Mouse (Mus musculus) cerebellum, postnatal 36 days (tissue): ENCODE measurements around the gene Svs4.
"Not testable (repeated sequence)": the region's sequence is repeated elsewhere in the genome, so short reads cannot be mapped to it uniquely, and the experiment has no call there.

Experiments
- DNase-seq, 2 experiments: peaks; one replicate each; pipeline ENCODE4 v3.0.0; 2021 to 2022; ENCODE audit warnings: mixed read lengths in 2 of 2

Gene Svs4

DNA sequence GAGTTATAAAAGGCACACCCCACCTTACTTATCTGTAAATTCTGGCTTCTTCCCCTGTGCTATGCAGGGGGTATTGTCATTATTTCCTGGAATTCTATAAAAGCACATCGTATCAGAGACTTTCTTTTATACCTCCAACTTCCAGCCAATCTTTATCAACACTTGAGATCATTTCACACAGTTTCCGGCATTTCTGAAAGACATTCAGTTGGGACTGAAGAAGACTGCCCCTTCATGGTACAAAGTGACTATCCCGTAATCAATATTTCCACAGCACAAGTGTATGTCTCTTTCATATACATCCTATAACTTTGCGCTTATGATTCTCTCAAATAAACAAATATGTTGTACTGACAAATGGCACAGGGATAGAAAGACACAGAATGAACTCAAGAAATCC, at the start of gene Svs4:
TSS of gene Svs4 (minus strand) at position 101 of the 400 bp plus-strand sequence.
- no peak for DNase-seq

DNA sequence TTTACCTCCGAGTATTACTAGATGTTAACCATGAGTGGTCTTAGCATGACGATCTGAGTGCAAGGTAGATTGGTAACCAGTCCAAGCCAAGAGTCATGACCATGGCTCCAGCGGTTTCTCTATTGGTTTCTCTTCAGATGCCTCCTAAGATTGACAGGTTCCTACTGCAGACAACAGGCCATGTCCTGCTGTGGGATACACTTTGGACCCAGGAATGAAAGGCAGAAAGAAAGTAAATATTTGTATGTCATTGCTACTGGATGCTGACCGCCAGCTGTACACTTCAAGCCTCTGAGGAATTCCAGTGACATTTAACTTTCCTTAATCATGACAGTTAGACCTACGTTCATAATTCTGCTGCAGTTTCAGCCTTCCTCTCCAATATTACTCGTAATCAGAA, 42.7 kb upstream of the Svs4 start:
- DNase-seq: no peak

DNA sequence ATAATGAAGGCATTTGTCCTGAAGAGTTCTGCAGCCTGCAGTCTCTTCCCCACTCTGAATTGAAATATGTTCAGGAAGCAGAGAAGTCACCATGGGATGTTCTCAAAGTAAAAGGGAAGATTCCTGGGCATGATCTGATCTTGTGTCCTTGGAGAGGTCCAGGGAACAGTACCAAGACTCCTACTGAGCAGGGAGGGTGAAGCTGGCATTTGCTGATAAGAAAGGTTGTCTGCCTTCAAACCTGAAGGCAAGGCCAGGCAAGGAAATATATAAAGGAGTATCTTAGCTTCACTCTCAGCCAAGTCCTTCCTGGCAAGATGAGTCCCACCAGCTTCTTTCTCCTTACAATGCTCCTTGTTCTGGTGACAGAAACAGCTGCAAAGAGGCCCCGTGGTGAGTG, 38.2 kb upstream of the Svs4 start, which contains the start of gene Svs6:
TSS of gene Svs6 (plus strand) at position 301 of the 400 bp plus-strand sequence.
- DNase-seq: not testable (repeated sequence)

DNA sequence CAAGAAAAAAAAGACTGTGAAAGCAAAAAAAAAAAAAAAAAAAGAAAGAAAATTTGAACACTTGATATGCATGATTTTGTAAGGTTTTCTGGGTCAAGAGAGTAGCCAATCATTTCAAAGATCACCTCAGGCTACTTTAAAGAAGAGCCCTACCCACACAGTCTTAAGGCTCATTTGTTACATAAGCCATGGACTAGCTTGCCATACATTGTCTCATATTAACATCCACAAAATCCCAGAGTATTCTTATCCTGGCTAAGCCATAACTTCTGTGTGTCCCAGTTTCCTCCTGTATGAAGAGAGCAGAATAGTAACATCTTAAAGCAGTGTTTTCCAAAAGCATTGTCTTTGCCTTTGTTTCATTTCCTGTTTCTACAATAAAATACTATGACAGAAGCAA, 37.2 kb upstream of the Svs4 start:
- DNase-seq: not testable (repeated sequence)

DNA sequence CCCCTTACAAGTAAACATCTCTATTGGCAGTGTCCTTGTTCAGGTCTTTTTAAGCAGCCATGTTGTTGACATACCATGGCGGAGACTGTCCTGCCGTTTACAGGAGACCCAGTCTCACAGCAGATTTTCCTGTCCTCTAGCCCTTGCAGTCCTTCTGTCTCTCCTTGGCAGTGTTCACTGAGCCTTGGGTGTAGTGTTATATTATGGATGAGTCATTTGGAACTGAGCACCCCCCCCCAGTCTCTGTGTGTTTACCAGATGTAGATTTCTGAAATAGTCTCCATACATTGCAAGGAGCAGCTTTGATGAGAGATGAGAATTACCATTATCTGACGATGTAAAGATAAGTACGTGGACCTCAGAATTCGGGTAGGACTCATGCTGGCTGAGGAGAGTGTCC, 34.3 kb upstream of the Svs4 start:
- no peak for DNase-seq

DNA sequence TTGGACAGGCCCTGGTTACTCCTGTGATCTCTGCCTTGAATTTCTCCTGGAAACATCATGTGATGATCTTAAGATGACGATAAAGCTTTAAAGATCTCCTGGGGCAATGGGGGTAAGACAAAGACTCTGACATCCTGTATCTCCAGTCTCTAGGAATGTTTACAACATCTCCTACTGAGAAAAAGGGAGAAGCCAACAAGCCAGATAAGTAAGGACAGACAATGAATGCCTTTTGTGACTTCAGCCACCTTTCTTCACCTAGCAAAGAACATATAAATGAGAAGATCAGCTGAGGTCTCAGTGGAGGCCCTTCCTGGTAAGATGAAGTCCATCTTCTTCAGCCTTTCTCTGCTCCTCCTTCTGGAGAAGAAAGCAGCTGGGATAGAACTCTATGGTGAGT, 10.7 kb upstream of the Svs4 start, which contains the start of gene Svs3a:
TSS of gene Svs3a (plus strand) at position 301 of the 400 bp plus-strand sequence.
- not testable (repeated sequence) for DNase-seq

DNA sequence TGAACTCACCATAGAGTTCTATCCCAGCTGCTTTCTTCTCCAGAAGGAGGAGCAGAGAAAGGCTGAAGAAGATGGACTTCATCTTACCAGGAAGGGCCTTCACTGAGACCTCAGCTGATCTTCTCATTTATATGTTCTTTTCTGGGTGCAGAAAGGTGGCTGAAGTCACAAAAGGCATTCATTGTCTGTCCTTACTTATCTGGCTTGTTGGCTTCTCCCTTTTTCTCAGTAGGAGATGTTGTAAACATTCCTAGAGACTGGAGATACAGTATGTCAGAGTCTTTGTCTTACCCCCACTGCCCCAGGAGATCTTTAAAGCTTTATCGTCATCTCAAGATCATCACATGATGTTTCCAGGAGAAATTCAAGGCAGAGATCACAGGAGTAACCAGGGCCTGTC, 21.7 kb downstream of the Svs4 start, which contains the start of gene Svs3b:
TSS of gene Svs3b (minus strand) at position 101 of the 400 bp plus-strand sequence.
- not testable (repeated sequence) for DNase-seq

DNA sequence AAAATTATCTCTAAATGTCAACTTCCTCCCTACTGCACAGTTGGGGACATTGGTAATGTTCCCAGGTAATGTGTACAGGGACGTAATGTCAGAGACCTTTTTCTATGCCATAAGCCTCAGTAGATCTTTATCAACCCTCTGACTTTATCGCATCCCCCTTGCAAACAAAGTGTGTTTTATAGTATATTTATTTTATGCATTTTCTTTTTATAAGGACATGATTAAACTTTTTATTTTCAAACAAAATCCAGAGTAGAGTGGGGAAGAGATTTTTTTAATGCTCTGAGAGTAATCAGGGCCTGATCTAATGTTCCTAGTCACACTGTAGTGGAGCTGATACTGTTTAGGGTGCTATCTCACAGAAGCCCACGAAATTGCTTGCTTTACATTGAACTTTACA, 39.9 kb downstream of the Svs4 start, which contains the start of gene Svs2:
TSS of gene Svs2 (minus strand) at position 101 of the 400 bp plus-strand sequence.
- DNase-seq: no peak

DNA sequence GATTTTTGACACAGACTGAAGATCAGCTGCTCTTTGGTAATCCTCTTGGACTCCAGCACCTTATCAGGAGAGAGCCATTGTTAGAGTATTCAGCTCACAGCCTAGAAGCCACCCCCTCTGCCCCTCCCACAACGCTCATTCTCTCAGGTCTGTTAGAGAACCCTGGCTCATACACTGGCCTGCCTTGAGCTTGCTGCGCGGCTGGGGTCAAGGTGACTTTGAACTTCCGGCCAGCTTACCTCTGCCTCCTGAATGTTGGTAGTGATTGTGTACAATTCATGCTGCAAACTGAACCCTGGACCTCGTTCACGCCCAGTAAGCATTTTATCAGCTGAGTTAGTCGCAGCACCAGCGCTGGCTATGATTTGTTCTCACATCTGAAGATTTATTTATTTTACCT, 45.6 kb downstream of the Svs4 start:
- DNase-seq: no peak

DNA sequence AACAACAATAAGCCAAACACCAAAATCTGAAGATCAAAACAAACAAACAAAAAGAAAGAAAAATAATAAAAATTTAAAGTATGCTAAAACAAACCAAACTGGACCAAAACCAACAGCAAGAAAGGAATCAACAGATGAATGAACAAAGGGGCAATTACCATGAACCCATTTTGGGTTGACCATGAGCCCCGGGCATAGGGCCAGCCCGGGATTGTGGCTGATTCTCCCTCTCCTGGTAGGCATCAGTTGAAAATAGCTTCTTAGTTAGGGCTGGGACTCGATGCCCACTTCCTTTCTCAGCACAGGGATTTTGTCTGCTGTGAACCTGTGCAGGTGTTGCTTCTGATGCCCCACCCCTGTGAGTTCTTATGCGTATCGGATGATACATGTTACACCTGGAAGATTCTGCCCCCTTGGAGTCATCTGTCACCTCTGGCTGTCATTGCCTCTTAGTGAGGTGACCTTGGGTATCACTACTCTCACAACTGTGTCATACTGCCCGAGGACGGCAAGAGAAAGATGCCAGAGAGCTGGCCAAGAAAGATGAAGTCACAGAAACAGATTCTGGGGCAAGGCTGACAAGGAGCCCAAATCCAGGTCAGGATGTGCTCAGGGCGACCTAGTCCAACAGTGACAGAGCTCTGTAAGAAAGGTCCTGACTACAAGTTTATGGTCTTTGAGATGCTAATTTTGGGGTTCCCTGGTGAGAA, 49.7 kb downstream of the Svs4 start:
- DNase-seq: no peak
